Mouse (Mus musculus): Measurements from ENCODE around the gene Slc10a7.
"Not testable (repeated sequence)": the region's sequence is repeated elsewhere in the genome, so short reads cannot be mapped to it uniquely, and the experiment has no call there.

Gene Slc10a7

GRCm38 (mm10) chr8:78678541-78679219, 169.5 kb downstream of the Slc10a7 start:
- peak; percentile 67 for DNase-seq

DNA sequence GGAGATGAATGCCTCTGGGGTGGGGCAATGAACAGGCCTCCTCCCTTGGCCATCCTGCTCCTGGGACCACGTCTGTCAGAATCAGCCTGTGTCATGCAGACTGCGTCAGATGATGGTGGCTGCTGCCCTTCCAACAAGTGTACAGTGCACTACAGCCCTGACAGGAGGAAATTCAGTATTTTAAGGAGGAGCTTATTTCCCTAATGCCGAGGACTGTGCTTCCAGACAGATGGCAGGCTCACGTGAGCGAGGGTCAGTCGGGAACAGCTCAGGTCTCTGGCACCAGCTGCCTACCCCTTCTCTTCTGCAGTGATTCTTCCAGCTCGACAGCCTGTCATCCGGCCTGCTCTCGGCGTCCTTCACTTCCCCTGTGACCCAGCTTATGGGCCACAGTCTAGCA, 181.6 kb downstream of the Slc10a7 start:
- peak; percentile 17 for DNase-seq

GRCm38 (mm10) chr8:78698331-78698741, 189.2 kb downstream of the Slc10a7 start:
- no peak for DNase-seq

GRCm38 (mm10) chr8:78703068-78703820, 194.1 kb downstream of the Slc10a7 start:
- no peak for DNase-seq

GRCm38 (mm10) chr8:78705980-78706379, 196.8 kb downstream of the Slc10a7 start:
- DNase-seq: no peak

- no peak for DNase-seq
Observed at GRCm38 (mm10) chr8:78709948-78710644, 200.9 kb downstream of the Slc10a7 start.

DNA sequence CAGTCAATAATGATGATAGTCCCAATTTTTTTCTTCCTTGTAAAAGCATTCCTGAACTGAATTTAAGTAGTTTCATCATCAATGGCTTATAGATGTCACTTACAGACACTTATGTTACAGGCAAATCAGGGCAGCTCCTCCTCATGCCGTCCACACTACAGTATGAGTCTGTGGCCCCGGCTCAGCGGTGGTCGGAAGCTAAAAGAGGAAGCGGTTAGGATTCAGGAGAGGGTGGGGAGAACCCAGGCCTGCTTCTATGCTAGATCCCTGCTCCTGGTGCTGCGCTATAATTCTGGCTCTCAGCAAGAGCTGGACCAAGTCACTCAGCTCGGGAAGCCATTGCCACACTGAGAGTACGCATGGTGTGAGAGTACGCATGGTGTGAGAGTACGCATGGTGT, 201.8 kb downstream of the Slc10a7 start:
- DNase-seq: no peak

DNA sequence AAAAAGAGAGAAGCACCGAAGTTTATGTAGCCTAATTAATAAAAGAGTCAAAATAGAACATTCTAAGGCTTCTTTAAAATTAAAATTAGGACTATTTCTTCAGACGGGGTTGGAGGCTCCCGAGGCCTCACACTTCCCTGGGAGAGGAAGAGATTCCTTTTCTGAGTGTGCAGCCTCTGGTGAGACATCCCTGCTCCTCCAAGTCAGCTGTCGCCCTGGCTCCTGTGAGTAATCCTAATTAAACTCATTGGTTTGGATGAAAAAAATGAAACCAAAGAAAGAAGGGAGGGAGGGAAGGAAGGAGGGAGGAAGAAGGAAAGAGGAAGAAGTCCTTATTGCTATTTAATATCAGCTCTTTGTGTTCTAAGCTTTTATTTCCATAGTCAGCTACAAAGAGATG, 205.7 kb downstream of the Slc10a7 start:
- DNase-seq: no peak

GRCm38 (mm10) chr8:78716546-78716945, 207.4 kb downstream of the Slc10a7 start:
- no peak for DNase-seq

- DNase-seq: not testable (repeated sequence)
Observed at GRCm38 (mm10) chr8:78717191-78717590, 208.0 kb downstream of the Slc10a7 start.

GRCm38 (mm10) chr8:78719279-78720040, 210.3 kb downstream of the Slc10a7 start:
- no peak for DNase-seq

- DNase-seq: peak; percentile 52
Observed at GRCm38 (mm10) chr8:78720041-78720414, 210.9 kb downstream of the Slc10a7 start.

- no peak for DNase-seq
Observed at GRCm38 (mm10) chr8:78721576-78721975, 212.4 kb downstream of the Slc10a7 start.

- no peak for DNase-seq
Observed at GRCm38 (mm10) chr8:78722201-78722600, 213.1 kb downstream of the Slc10a7 start.

- no peak for DNase-seq
Observed at GRCm38 (mm10) chr8:78724832-78725231, 215.7 kb downstream of the Slc10a7 start.

DNA sequence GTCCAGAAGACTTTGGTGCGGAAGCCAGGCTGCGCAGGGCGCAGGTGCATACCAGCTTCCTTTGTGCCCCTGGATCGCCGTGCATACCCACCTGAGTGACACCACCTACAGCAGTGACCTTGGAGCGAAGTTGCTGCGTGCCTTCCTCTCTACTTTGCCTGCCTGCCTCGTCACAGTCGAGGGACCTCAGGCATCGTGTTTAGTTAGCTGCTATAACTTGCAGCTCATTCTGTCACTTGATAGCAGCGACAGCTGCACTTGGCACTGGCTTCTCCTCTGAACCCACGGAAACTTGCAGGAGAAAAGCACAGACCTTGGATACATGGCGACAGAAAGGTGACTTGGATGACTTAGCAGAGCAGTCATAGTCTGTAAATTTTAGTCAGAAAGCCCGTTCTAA, 219.1 kb downstream of the Slc10a7 start:
- no peak for DNase-seq

GRCm38 (mm10) chr8:78732410-78732809, 223.3 kb downstream of the Slc10a7 start:
- no peak for DNase-seq

DNA sequence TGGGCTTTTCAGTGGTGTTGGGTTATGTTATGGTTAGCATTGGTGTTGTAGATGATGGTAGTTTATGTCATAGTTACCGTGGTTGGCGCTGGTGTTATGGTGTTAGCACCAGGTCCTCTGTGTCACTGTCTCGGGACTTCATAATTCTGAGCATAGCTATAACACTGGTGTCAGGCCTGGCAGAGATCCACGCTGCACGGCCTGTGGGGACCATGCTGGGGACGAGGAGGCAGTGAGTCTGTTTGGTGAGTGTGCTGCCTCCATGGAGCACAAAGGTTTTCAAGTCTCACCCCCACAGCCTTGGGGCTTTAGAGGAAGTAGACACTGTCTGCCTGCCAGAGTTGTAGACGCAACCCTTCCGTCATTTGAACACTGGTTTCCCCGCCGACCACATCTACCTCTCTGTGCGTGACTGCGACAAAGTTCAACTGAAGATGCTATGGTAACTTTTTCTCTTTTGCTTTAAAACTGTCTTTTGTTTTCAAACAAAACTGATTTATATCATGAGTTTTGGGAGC, 223.9 kb downstream of the Slc10a7 start:
- DNase-seq: no peak

DNA sequence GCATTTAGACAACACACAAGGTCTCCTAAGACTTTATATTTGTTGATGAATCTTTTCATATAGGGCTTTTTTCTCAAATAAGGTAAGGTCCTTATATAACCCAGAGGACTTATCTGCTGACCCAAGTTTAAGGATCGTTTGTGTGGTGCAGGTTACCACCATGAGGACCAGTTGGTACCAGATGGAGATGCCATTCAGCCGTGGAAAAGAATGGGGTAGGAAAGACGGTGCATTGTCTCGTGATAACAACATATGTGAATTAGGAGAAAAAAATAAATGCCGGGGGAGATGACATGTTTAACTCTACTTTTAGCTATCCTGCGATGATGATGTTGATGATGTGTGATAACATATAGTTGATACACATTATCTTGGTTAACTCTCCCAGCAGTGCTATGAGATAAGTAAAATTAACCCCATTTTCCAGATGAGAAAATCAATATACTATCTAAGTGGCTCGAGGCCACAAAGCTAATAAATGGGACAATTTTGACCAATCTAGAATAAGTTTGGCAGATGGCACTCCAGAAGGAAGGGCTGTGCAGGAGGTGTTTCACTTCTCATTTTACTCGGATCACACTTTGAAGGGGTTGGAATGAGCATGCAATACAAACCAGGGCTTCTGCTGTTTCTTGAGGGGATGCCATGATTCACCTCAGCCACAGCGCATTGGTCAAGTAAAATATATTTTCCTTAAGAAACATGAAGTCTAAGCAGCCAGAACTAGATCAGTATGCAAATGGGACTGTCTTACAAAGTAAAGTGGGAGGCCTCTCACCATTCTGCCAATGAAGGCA, 225.8 kb downstream of the Slc10a7 start:
- no peak for DNase-seq

DNA sequence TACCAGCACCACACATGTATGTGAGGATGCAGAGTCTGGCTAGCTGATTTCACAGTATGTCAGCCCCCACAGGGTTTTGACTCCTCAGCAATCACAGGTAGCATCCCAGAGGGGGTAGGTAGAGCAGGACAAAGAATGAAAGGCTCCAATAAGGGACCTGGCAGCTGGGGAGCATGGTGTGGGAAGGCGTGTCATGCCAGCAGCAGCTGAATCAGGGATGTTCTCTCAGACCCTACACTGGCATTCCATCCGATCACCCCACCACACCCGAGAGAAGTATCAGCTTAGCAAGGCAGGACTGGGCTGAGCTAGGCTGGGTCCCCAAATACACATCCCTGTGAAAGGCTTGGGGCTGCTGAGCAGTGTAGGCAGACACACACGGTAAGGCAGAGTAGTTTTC, 229.2 kb downstream of the Slc10a7 start:
- DNase-seq: no peak

- DNase-seq: peak; percentile 21
Observed at GRCm38 (mm10) chr8:78740936-78741335, 231.8 kb downstream of the Slc10a7 start.

DNA sequence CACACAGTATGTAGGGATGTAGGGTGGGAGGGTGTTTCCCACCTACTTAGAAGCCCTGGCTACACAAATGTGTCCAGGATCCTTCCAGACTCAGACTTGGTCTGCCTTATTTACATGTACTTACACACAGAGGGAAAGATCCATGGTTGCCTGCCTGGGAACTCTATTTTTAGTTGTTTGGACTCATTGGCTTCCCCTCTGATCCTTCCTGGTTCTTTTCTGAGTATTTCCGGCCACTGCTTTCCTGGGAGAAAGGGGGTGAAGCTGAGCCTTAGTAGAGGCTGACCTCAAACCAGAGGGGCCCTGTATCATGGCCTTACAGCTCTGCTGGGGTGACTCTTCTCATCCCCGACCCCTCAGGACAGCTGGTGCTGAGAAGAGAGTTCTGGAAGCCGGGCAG, 232.3 kb downstream of the Slc10a7 start:
- DNase-seq: no peak

Measured in embryo, embryonic 11 days (tissue).